Mouse (Mus musculus): ENCODE data around the gene Lhx9. TPM values are rescaled to one million over a fixed set of nuclear protein-coding genes. Genes with fewer than 3 reads are reported as not detected.
A peak's percentile ranks its signal among the peaks of the same experiment; 100 is the strongest.

Gene Lhx9
- polyA plus RNA-seq, 1 experiment from 2014 or later: 127 TPM

DNA sequence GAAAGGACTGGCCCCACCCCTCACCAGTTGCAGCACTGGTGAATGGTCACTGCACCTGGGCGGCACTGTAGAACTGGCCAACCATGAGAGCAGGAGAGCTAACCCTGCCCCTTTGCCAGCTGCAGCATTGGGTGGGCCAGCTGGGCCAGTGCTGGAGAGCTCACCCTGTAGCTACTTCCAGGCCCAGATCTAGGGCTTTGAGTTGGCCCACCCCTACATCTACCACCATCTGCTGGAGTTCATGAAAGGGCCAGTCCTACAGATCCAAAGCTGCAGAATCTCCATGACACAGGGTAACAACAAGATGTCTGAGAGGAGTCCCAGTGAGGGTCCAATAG is 25.4 kb downstream of the Lhx9 start:
- H3K36me3 ChIP-seq (ENCODE audit: control insufficient read depth, insufficient read depth, low read length): no peaks in the 10 kb centered on the region
- H3K4me2 ChIP-seq (ENCODE audit: low read length): no peak overlapping the region
- no peak overlapping the region for H3K9ac ChIP-seq (ENCODE audit: low read depth, low read length)
- peak overlapping the region; percentile 4 for H3K27ac ChIP-seq (ENCODE audit: low read length)
- no peaks in the 10 kb centered on the region for H3K4me1 ChIP-seq (ENCODE audit: control insufficient read depth, insufficient read depth, low read length)
- peak; percentile 52 for ATAC-seq
- no peak overlapping the region for H3K4me3 ChIP-seq (ENCODE audit: low read depth, low read length)
- H3K9me3 ChIP-seq (replicated peaks; ENCODE audit: control insufficient read depth, low read length, poor library complexity, severe bottlenecking): no peaks in the 10 kb centered on the region
- no peaks in the 10 kb centered on the region for H3K27me3 ChIP-seq (ENCODE audit: control insufficient read depth, insufficient read depth, low read depth, low read length)
- 94% methylated on average over 1 of the region's 1 CpGs for WGBS

DNA sequence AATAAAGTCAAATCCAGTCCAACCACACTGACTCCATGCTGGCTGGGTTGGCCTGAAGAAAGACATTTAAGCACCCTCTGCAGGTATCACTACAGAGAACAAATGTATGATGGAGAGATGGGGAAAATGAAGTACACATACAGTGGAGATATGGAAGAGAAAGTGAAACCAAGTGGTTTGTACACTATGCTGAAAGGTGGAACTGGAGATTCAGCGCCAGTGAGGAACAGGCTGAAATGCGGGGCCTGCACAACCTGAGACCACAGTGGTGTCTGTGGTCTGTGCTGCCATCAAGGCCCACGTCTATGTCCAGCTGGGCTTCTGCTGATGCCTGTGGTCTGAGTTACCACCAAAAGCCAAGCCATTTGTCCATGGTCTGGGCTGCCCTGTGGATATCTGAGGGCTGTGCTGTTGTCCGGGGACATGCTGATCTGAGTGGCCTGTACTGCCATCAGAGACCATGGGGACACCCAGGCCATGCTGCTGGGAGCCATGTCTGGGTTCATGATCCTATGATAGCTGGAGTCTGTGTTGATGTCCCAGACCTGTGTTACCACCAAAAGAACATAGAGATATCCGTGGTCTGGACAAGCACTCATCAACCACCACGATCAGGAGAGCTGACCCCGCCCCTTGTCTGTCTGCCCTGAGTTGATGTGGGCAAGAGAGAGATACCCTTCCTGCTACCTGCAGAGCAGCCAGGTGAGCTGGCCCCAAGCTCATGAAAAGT is 26.0 kb downstream of the Lhx9 start:
- peak overlapping the region; percentile 4 for H3K27ac ChIP-seq (ENCODE audit: low read length)

DNA sequence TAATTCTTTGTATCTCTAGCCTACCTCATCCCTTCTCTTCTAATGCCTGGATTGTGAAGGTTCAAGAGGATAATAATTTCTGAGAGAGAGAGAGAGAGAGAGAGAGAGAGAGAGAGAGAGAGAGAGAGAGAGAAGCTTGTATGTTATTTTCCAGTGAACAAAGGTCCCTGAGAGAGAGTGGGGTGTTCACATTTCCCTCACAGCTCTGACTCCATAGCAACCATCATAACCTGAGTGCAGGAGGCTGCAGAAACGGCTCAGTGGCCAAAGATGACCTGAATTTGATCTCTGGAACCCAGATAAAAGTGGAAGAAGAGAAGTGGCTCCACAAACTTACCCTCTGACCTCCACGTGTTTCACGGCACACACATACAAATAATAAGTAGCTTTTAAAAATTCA is 46.6 kb downstream of the Lhx9 start:
- ATAC-seq: peak; percentile 56
- Histone ChIP-seq H3K9ac (ENCODE audit: low read depth, low read length) (no peak overlapping the region), H3K9me3 (replicated peaks; ENCODE audit: control insufficient read depth, low read length, poor library complexity, severe bottlenecking) (no peaks in the 10 kb centered on the region), H3K4me2 (ENCODE audit: low read length) (no peak overlapping the region), H3K36me3 (ENCODE audit: control insufficient read depth, insufficient read depth, low read length) (no peaks in the 10 kb centered on the region), H3K4me3 (ENCODE audit: low read depth, low read length) (no peak overlapping the region), H3K27me3 (ENCODE audit: control insufficient read depth, insufficient read depth, low read depth, low read length) (no peaks in the 10 kb centered on the region), H3K27ac (ENCODE audit: low read length) (no peak overlapping the region), H3K4me1 (ENCODE audit: control insufficient read depth, insufficient read depth, low read length) (no peaks in the 10 kb centered on the region)
- 49% methylated on average over 3 of the region's 3 CpGs for WGBS

More for the DNA sequence above, 26.0 kb downstream of the Lhx9 start:
- Histone ChIP-seq H3K36me3 (ENCODE audit: control insufficient read depth, insufficient read depth, low read length) (no peaks in the 10 kb centered on the region), H3K4me2 (ENCODE audit: low read length) (no peak overlapping the region), H3K4me1 (ENCODE audit: control insufficient read depth, insufficient read depth, low read length) (no peaks in the 10 kb centered on the region), H3K9ac (ENCODE audit: low read depth, low read length) (no peak overlapping the region), H3K9me3 (replicated peaks; ENCODE audit: control insufficient read depth, low read length, poor library complexity, severe bottlenecking) (no peaks in the 10 kb centered on the region), H3K27me3 (ENCODE audit: control insufficient read depth, insufficient read depth, low read depth, low read length) (no peaks in the 10 kb centered on the region), H3K4me3 (ENCODE audit: low read depth, low read length) (no peak overlapping the region)
- 90% methylated on average over 7 of the region's 7 CpGs for WGBS
- peak; percentile 15; the same call in 1 of the 2 replicates for ATAC-seq

- Histone ChIP-seq H3K36me3 (ENCODE audit: control insufficient read depth, insufficient read depth, low read length) (no peaks in the 10 kb centered on the region), H3K9me3 (replicated peaks; ENCODE audit: control insufficient read depth, low read length, poor library complexity, severe bottlenecking) (no peaks in the 10 kb centered on the region), H3K4me2 (ENCODE audit: low read length) (no peak overlapping the region), H3K4me1 (ENCODE audit: control insufficient read depth, insufficient read depth, low read length) (no peaks in the 10 kb centered on the region), H3K4me3 (ENCODE audit: low read depth, low read length) (no peak overlapping the region), H3K27ac (ENCODE audit: low read length) (no peak overlapping the region), H3K9ac (ENCODE audit: low read depth, low read length) (no peak overlapping the region), H3K27me3 (ENCODE audit: control insufficient read depth, insufficient read depth, low read depth, low read length) (no peaks in the 10 kb centered on the region)
- ATAC-seq: 0 out of 2 replicates have a peak, but pooled peaks have one; percentile 56
- WGBS: 60% methylated on average over 3 of the region's 3 CpGs
Observed at GRCm38 (mm10) chr1:138801296-138801695, 47.1 kb downstream of the Lhx9 start.

DNA sequence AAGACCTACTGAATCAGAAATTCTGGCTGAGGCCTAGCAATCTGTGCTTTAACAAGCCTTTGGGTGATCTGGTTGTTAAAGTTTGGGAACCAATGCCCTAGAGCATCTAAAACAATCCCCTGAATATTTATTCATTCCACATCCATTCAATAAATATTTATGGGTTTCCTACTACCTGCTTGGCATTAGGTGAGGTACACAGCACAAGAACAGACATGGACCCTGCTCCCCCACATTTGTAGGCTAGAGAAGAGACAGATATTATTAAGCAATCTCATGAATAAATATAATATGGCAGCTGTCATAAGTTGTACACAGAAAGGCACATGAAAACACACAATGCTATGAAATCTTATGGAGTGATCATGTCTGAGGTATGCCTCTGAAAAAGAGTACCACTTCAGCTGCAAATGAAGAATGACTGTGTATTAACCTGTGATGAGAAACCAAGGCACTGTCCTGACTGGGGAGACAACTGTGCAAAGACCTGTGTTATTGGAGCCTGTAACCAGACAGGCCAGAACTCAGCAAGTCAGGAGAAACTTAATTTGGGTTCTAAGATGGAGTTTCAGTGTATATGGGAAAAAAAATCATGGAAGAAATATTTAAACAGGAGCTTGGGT is 48.6 kb downstream of the Lhx9 start:
- H3K4me1 ChIP-seq (ENCODE audit: control insufficient read depth, insufficient read depth, low read length): no peaks in the 10 kb centered on the region
- no peak overlapping the region for H3K4me2 ChIP-seq (ENCODE audit: low read length)
- peak; percentile 77; the same call in 1 of the 2 replicates for ATAC-seq
- no peak overlapping the region for H3K9ac ChIP-seq (ENCODE audit: low read depth, low read length)
- H3K4me3 ChIP-seq (ENCODE audit: low read depth, low read length): no peak overlapping the region
- no peak overlapping the region for H3K27ac ChIP-seq (ENCODE audit: low read length)
- H3K36me3 ChIP-seq (ENCODE audit: control insufficient read depth, insufficient read depth, low read length): no peaks in the 10 kb centered on the region
- H3K9me3 ChIP-seq (replicated peaks; ENCODE audit: control insufficient read depth, low read length, poor library complexity, severe bottlenecking): no peaks in the 10 kb centered on the region
- H3K27me3 ChIP-seq (ENCODE audit: control insufficient read depth, insufficient read depth, low read depth, low read length): no peaks in the 10 kb centered on the region

DNA sequence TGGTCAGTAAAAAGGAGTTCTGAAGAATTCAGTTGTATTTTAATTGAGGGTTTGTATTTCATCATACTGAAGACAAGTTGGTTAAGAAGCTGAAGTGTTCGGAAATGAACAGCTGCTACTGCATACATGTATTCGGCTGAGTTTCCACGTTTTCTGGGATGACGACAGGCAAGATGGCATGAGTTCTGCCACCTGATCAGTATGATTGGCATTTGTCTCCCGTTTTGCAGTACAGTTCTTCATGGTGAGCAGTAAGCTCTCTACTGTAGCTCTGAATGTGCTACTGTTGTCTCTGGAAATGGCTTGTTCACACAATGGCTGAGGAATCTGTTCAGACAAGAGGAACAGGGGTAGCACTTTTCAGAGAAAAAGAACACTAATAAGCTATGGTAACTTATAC is 50.3 kb downstream of the Lhx9 start:
- no peaks in the 10 kb centered on the region for H3K27me3 ChIP-seq (ENCODE audit: control insufficient read depth, insufficient read depth, low read depth, low read length)
- H3K27ac ChIP-seq (ENCODE audit: low read length): no peak overlapping the region
- H3K9me3 ChIP-seq (replicated peaks; ENCODE audit: control insufficient read depth, low read length, poor library complexity, severe bottlenecking): no peaks in the 10 kb centered on the region
- H3K9ac ChIP-seq (ENCODE audit: low read depth, low read length): no peak overlapping the region
- no peak overlapping the region for H3K4me2 ChIP-seq (ENCODE audit: low read length)
- H3K36me3 ChIP-seq (ENCODE audit: control insufficient read depth, insufficient read depth, low read length): no peaks in the 10 kb centered on the region
- H3K4me1 ChIP-seq (ENCODE audit: control insufficient read depth, insufficient read depth, low read length): no peaks in the 10 kb centered on the region
- ATAC-seq: no peak
- no peak overlapping the region for H3K4me3 ChIP-seq (ENCODE audit: low read depth, low read length)
- 87% methylated on average over 5 of the region's 5 CpGs for WGBS

DNA sequence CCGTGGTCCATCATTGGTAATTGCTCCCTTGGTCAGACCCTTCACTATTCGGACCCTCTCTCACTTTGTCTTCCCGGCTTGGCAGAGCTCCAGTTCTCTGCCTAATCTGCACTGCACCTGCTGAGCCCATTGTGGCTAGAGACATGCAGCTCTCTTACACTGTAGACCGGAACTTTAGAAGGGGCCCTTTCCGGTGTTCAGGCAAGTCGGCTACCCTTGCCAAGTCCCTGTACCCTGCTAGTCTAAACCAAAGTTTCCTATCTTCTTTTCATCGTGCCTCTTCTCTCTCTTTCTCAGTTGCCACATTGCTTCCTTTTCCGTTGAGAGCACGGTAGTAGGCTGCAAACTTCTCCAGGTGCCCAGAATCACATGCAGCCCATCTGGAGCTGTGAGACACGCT is 62.5 kb downstream of the Lhx9 start:
- Histone ChIP-seq H3K36me3 (ENCODE audit: control insufficient read depth, insufficient read depth, low read length) (no peaks in the 10 kb centered on the region), H3K9ac (ENCODE audit: low read depth, low read length) (no peak overlapping the region), H3K27ac (ENCODE audit: low read length) (no peak overlapping the region), H3K27me3 (ENCODE audit: control insufficient read depth, insufficient read depth, low read depth, low read length) (no peaks in the 10 kb centered on the region), H3K4me2 (ENCODE audit: low read length) (no peak overlapping the region), H3K9me3 (replicated peaks; ENCODE audit: control insufficient read depth, low read length, poor library complexity, severe bottlenecking) (no peaks in the 10 kb centered on the region), H3K4me3 (ENCODE audit: low read depth, low read length) (no peak overlapping the region), H3K4me1 (ENCODE audit: control insufficient read depth, insufficient read depth, low read length) (no peaks in the 10 kb centered on the region)
- 52% methylated on average over 10 of the region's 10 CpGs for WGBS
- no peak for ATAC-seq

DNA sequence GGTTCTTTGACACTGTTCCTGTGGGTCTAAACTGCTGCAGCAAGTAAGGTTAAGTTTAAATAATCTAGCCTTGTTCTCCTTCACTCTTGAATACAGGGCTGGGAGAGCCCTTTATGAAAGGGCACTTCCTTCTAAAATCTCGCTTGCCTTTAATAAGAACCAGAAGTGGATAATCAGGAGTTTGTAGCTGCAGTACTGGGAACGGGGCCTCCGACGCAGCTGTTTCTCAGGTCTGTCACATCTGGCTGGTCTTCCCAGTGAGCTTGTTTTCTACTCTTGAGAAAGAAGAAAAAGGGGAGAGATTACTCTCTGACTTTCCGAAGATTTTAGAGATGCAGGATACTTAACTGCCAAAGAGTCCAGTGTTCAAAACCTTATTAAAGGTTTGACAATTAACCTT is 64.4 kb downstream of the Lhx9 start:
- Histone ChIP-seq H3K27me3 (ENCODE audit: control insufficient read depth, insufficient read depth, low read depth, low read length) (no peaks in the 10 kb centered on the region), H3K9me3 (replicated peaks; ENCODE audit: control insufficient read depth, low read length, poor library complexity, severe bottlenecking) (no peaks in the 10 kb centered on the region), H3K27ac (ENCODE audit: low read length) (no peak overlapping the region), H3K4me2 (ENCODE audit: low read length) (no peak overlapping the region), H3K9ac (ENCODE audit: low read depth, low read length) (no peak overlapping the region), H3K4me3 (ENCODE audit: low read depth, low read length) (no peak overlapping the region), H3K36me3 (ENCODE audit: control insufficient read depth, insufficient read depth, low read length) (no peaks in the 10 kb centered on the region), H3K4me1 (ENCODE audit: control insufficient read depth, insufficient read depth, low read length) (no peaks in the 10 kb centered on the region)
- ATAC-seq: no peak
- WGBS: 82% methylated on average over 5 of the region's 5 CpGs
